Mouse (Mus musculus): ENCODE results near the gene Mlxipl.

GRCm38 (mm10) chr5:135079578-135079977 lies 10.1 kb upstream of the Mlxipl start:
- TF ChIP-seq CTCF (IDR thresholded peaks at IDR 0.05; ENCODE audit: low read depth) (no peak), EP300 (IDR thresholded peaks at IDR 0.05; ENCODE audit: low read depth) (no peak)
